In the genomic region with DNA sequence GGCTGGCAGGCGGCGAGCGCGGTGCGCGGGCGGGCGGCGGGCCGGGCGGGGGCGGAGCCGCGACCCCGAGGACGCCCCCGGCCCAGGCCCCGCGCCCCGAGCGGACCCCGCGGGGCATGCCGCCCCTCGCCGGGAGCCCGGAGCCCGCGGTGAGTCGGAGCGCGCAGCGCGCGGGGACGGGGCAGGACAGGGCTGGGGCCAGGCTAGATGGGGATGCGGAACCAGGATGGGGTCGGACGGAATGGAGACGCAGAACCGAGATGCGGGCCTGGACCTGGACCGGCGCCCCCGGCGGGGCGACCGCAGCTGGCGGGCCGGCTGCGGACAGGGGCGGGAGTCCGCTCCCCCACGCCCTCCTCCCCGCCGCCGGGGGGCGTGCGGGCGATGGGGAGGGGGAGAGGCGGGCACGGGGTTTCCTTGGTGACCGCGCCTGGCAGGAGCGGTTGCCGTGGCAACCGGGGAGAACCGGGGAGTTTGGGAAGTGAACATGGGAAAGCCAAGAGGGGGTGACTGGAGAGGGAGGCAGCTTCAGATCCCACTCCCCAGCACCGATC, we compare ENCODE assay signal across 7 mouse cellular contexts. TPM values are rescaled to one million over a fixed set of nuclear protein-coding genes. Genes with fewer than 3 reads are reported as not detected.
DNase-seq lines count a peak whose midpoint lies in the region; ATAC-seq lines count a peak whose summit lies in the region.

A gene (plus strand): TSS at position 51 of the 554 bp plus-strand sequence.

- peaks cover 60% of the 10 kb centered on the region for H3K27me3 ChIP-seq in intestine, embryonic 15.5 days (replicated peaks)
- H3K27me3 ChIP-seq in midbrain, embryonic 10.5 days (ENCODE audit: low read depth, poor library complexity, severe bottlenecking), result peaks cover 54% of the 10 kb centered on the region

- peak within 1 kb of the TSS; percentile 34; the same call in 1 of the 2 replicates for H3K9ac ChIP-seq in intestine, embryonic 15.5 days

- under 1% methylated on average over 43 of the region's 69 CpGs for WGBS in intestine, embryonic 15.5 days
- WGBS in midbrain, embryonic 10.5 days, result under 1% methylated on average over 59 of the region's 69 CpGs

- H3K36me3 ChIP-seq in intestine, embryonic 15.5 days, result no peaks in the 10 kb centered on the region
- peaks cover 8% of the 10 kb centered on the region; the same call in 1 of the 2 replicates for H3K36me3 ChIP-seq in midbrain, embryonic 10.5 days

- peak within 1 kb of the TSS; percentile 83 for H3K4me2 ChIP-seq in intestine, embryonic 15.5 days (replicated peaks)

- H3K27ac ChIP-seq in intestine, embryonic 15.5 days, result no peak within 1 kb of the TSS
- peak within 1 kb of the TSS; percentile 99 for H3K27ac ChIP-seq in midbrain, embryonic 10.5 days (replicated peaks)

- peak; percentile 61 for DNase-seq in MN1 (ENCODE audit: low spot score)
- DNase-seq in cerebellum, adult 18-20 months, result peak; percentile 57 to 65
- peak; percentile 87 for DNase-seq in midbrain, embryonic 10.5 days (ENCODE audit: low spot score)
- DNase-seq in testis, postnatal 10 days (ENCODE audit: low spot score), result peak; percentile 48
- DNase-seq in lung, adult 18-20 months, result no peak

- H3K4me1 ChIP-seq in intestine, embryonic 15.5 days (replicated peaks), result 0 out of 2 replicates have a peak, but pooled peaks cover 11% of the 10 kb centered on the region
- H3K4me1 ChIP-seq in midbrain, embryonic 10.5 days, result peaks cover 75% of the 10 kb centered on the region

- ATAC-seq in frontal cortex, adult (ENCODE audit: low TSS enrichment), result peak; percentile 42; the same call in 1 of the 2 replicates
- ATAC-seq in intestine, embryonic 15.5 days, result 0 out of 2 replicates have a peak, but pooled peaks have one; percentile 26

- H3K9me3 ChIP-seq in intestine, embryonic 15.5 days, result no peaks in the 10 kb centered on the region
- no peaks in the 10 kb centered on the region for H3K9me3 ChIP-seq in midbrain, embryonic 10.5 days (replicated peaks)

- H3K4me3 ChIP-seq in intestine, embryonic 15.5 days (replicated peaks), result peak within 1 kb of the TSS; percentile 51
- peak within 1 kb of the TSS; percentile 79 for H3K4me3 ChIP-seq in midbrain, embryonic 10.5 days

RNA-seq across cellular contexts. Expression of the gene that starts here (rescaled TPM):
- polyA plus RNA-seq in intestine, embryonic 15.5 days (2015; fragmentation: Nextera tagmentation; extraction: Ambion mirVana), result 0.82 and 0.86 TPM in 2 replicates
- 2.4 and 3.5 TPM in 2 replicates for polyA plus RNA-seq in midbrain, embryonic 10.5 days (2016; fragmentation: Nextera tagmentation; extraction: Ambion mirVana)

Comparison
In these comparisons a context has a peak if more than half of its experiments do, and no peak if none do; other contexts are left out.
1. Peak in ATAC-seq, H3K4me3 ChIP-seq, H3K9ac ChIP-seq and H3K4me2 ChIP-seq in intestine, embryonic 15.5 days; RNA of the gene not detected or under 1 TPM.
2. DNase-seq: peak in MN1 (single experiment), cerebellum, adult 18-20 months (2 of 2), midbrain, embryonic 10.5 days (single experiment) and testis, postnatal 10 days (single experiment); none in lung, adult 18-20 months (0 of 2).